Mouse (Mus musculus): ENCODE results near the gene Cenpj. TPM values are rescaled to one million over a fixed set of nuclear protein-coding genes. Genes with fewer than 3 reads are reported as not detected.

The Cenpj gene
- polyA plus RNA-seq, 1 experiment = 2.9 TPM

- H3K4me1 ChIP-seq (ENCODE audit: control insufficient read depth, insufficient read depth, insufficient read length) = no peaks in the 10 kb centered on the region
- no peaks in the 10 kb centered on the region for H3K27me3 ChIP-seq (ENCODE audit: control insufficient read depth, insufficient read depth, low read length)
- TF ChIP-seq POLR2A (IDR thresholded peaks at IDR 0.05; ENCODE audit: low read depth, low read length) = no peak
- TF ChIP-seq CTCF (IDR thresholded peaks at IDR 0.05; ENCODE audit: extremely low read depth, insufficient read depth, insufficient read length, insufficient replicate concordance) = no peak
- 68% methylated on average over 2 of the region's 2 CpGs for WGBS
- no peak overlapping the region for H3K27ac ChIP-seq (ENCODE audit: insufficient read depth, low read length)
- no peak for DNase-seq (ENCODE audit: low read depth in 1 of 2, low spot score in 2 of 2)
- H3K36me3 ChIP-seq (ENCODE audit: control insufficient read depth, insufficient read depth, low read length) = no peaks in the 10 kb centered on the region
- no peak overlapping the region for H3K4me3 ChIP-seq (ENCODE audit: extremely low read depth, insufficient read depth, insufficient read length)
These were observed 60.5 kb downstream of the Cenpj start for GRCm38 (mm10) chr14:56514775-56515174.

GRCm38 (mm10) chr14:56512084-56512483 lies 63.1 kb downstream of the Cenpj start:
- no peaks in the 10 kb centered on the region for H3K4me1 ChIP-seq (ENCODE audit: control insufficient read depth, insufficient read depth, insufficient read length)
- 71% methylated on average over 6 of the region's 6 CpGs for WGBS
- no peaks in the 10 kb centered on the region for H3K27me3 ChIP-seq (ENCODE audit: control insufficient read depth, insufficient read depth, low read length)
- H3K4me3 ChIP-seq (ENCODE audit: extremely low read depth, insufficient read depth, insufficient read length) = no peak overlapping the region
- H3K36me3 ChIP-seq (ENCODE audit: control insufficient read depth, insufficient read depth, low read length) = no peaks in the 10 kb centered on the region
- H3K27ac ChIP-seq (ENCODE audit: insufficient read depth, low read length) = no peak overlapping the region
- TF ChIP-seq CTCF (IDR thresholded peaks at IDR 0.05; ENCODE audit: extremely low read depth, insufficient read depth, insufficient read length, insufficient replicate concordance) = no peak
- no peak for TF ChIP-seq POLR2A (IDR thresholded peaks at IDR 0.05; ENCODE audit: low read depth, low read length)
- no peak for DNase-seq (ENCODE audit: low read depth in 1 of 2, low spot score in 2 of 2)

DNA sequence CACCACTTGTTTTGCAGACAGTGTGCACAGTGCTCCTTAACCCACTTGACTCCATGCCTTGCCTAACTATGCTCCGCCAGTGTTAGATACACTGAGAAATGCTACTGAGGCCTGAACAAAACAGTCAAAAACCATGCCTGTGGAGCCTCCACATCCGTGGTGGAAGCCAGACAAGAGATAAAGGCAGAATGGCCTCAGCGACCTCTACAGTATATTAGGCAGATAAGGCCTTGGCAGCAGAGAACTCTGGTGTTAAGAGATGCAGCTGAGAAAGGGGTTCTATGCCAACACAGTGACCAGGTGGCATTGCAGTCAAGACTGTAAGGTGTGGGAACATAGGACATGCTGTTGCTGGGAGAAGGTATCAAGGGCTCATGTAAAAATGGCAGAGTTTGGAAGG lies 68.5 kb downstream of the Cenpj start:
- H3K4me1 ChIP-seq (ENCODE audit: control insufficient read depth, insufficient read depth, insufficient read length) = no peaks in the 10 kb centered on the region
- TF ChIP-seq CTCF (IDR thresholded peaks at IDR 0.05; ENCODE audit: extremely low read depth, insufficient read depth, insufficient read length, insufficient replicate concordance) = no peak
- no peak for TF ChIP-seq POLR2A (IDR thresholded peaks at IDR 0.05; ENCODE audit: low read depth, low read length)
- 76% methylated on average over 3 of the region's 3 CpGs for WGBS
- H3K4me3 ChIP-seq (ENCODE audit: extremely low read depth, insufficient read depth, insufficient read length) = no peak overlapping the region
- DNase-seq (ENCODE audit: low read depth in 1 of 2, low spot score in 2 of 2) = no peak
- no peaks in the 10 kb centered on the region for H3K36me3 ChIP-seq (ENCODE audit: control insufficient read depth, insufficient read depth, low read length)
- H3K27me3 ChIP-seq (ENCODE audit: control insufficient read depth, insufficient read depth, low read length) = no peaks in the 10 kb centered on the region
- no peak overlapping the region for H3K27ac ChIP-seq (ENCODE audit: insufficient read depth, low read length)

DNA sequence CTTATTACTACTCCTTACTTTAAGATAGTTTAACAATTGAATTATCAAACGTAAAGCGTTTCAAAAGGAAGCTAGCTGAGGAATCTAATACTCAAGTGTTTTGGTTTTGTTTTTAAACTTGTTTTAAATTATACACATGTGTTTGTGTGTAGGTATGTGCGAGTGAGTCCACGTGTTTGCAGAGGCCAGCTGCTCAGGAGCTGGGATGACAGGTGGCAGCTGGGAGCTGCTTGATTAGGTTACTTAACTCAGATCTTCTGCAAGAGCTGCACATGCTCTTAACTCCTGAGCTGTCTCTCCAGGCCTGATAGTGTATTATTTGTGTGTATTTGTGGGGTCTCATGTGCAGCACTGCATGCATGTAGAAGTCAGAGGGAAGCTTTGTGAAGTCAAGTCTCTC lies 72.8 kb downstream of the Cenpj start:
- Histone ChIP-seq H3K4me1 (ENCODE audit: control insufficient read depth, insufficient read depth, insufficient read length) (no peaks in the 10 kb centered on the region), H3K36me3 (ENCODE audit: control insufficient read depth, insufficient read depth, low read length) (no peaks in the 10 kb centered on the region), H3K27ac (ENCODE audit: insufficient read depth, low read length) (no peak overlapping the region), H3K27me3 (ENCODE audit: control insufficient read depth, insufficient read depth, low read length) (no peaks in the 10 kb centered on the region), H3K4me3 (ENCODE audit: extremely low read depth, insufficient read depth, insufficient read length) (no peak overlapping the region)
- 80% methylated on average over 4 of the region's 4 CpGs for WGBS
- no peak for DNase-seq (ENCODE audit: low read depth in 1 of 2, low spot score in 2 of 2)
- TF ChIP-seq POLR2A (IDR thresholded peaks at IDR 0.05; ENCODE audit: low read depth, low read length) (no peak), CTCF (IDR thresholded peaks at IDR 0.05; ENCODE audit: extremely low read depth, insufficient read depth, insufficient read length, insufficient replicate concordance) (no peak)

DNA sequence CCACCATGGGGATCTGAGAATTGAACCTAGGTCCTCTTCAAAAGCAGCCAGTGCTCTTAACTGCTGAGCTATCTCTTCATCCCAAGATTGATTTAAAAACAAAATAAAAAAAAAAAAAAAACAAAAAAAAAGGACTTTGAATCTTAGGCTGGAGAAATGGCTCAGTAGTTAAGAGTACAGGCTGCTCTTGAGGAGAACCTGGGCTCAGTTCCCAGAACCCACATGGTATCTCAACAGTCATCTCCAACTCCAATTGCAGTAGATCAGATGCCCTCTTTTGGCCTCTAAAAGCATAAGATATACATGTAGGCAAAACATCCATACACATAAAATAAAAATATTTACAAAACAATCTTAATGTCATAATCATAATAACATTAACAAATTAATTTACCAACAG lies 85.4 kb downstream of the Cenpj start:
- no peak for TF ChIP-seq CTCF (IDR thresholded peaks at IDR 0.05; ENCODE audit: extremely low read depth, insufficient read depth, insufficient read length, insufficient replicate concordance)
- TF ChIP-seq POLR2A (IDR thresholded peaks at IDR 0.05; ENCODE audit: low read depth, low read length) = no peak
- H3K4me3 ChIP-seq (ENCODE audit: extremely low read depth, insufficient read depth, insufficient read length) = no peak overlapping the region
- no peak overlapping the region for H3K27ac ChIP-seq (ENCODE audit: insufficient read depth, low read length)
- H3K27me3 ChIP-seq (ENCODE audit: control insufficient read depth, insufficient read depth, low read length) = no peaks in the 10 kb centered on the region
- no peaks in the 10 kb centered on the region for H3K4me1 ChIP-seq (ENCODE audit: control insufficient read depth, insufficient read depth, insufficient read length)
- no peaks in the 10 kb centered on the region for H3K36me3 ChIP-seq (ENCODE audit: control insufficient read depth, insufficient read depth, low read length)
- DNase-seq (ENCODE audit: low read depth in 1 of 2, low spot score in 2 of 2) = no peak

Other genes starting within 250 kb of the Cenpj start
- not detected in 2 replicates for gene Atp12a, start 210.4 kb downstream of the Cenpj start, polyA plus RNA-seq (2012; rRNA removed)
- gene Rnf17, start 172.8 kb downstream of the Cenpj start, polyA plus RNA-seq (2012; rRNA removed) = 0.02 and 0.04 TPM in 2 replicates
- gene Parp4, start 194 bp upstream of the Cenpj start, polyA plus RNA-seq (2012; rRNA removed) = 7.4 and 7.6 TPM in 2 replicates
- 2.4 and 3.0 TPM in 2 replicates for gene Mphosph8, start 92.8 kb upstream of the Cenpj start, polyA plus RNA-seq (2012; rRNA removed)
- 4.9 and 6.3 TPM in 2 replicates for gene Pspc1, start 202.9 kb upstream of the Cenpj start, polyA plus RNA-seq (2012; rRNA removed)
- gene Zmym5, start 236.3 kb upstream of the Cenpj start, polyA plus RNA-seq (2012; rRNA removed) = 3.5 and 4.3 TPM in 2 replicates

All from spleen, adult 2 months (tissue).